Mouse (Mus musculus) heart, embryonic 11.5 days (tissue): Measurements from ENCODE around the gene Idh1. TPM values are rescaled to one million over a fixed set of nuclear protein-coding genes. Genes with fewer than 3 reads are reported as not detected.

Experiments
- ATAC-seq: fragments of 200-750 bp; cut with Nextera tagmentation; replicated peaks from 2 replicates; pipeline ENCODE4 v1.8.0; 2017; ENCODE audit warnings: moderate library complexity; ENCODE audit not compliant: insufficient number of reproducible peaks, low FRiP score, low TSS enrichment
- H3K27ac ChIP-seq: fragments of 300-500 bp; sonication (generic); 2 replicates; pipeline ENCODE4 v1.5.1; 2014; ENCODE audit warnings: mild to moderate bottlenecking, low read depth, low read length
- H3K27me3 ChIP-seq: fragments of 300-500 bp; sonication (generic); 2 replicates; pipeline ENCODE4 v1.6.1; 2014; ENCODE audit warnings: mild to moderate bottlenecking, low read length, mixed read lengths; ENCODE audit not compliant: control insufficient read depth, insufficient read depth
- H3K36me3 ChIP-seq: fragments of 300-500 bp; sonication (generic); 2 replicates; pipeline ENCODE4 v1.6.1; 2014; ENCODE audit warnings: mild to moderate bottlenecking, low read length, moderate library complexity, mixed read lengths; ENCODE audit not compliant: control insufficient read depth, insufficient read depth
- H3K4me1 ChIP-seq: fragments of 300-500 bp; sonication (generic); 2 replicates; pipeline ENCODE4 v1.6.1; 2014; ENCODE audit warnings: low read length; ENCODE audit not compliant: control insufficient read depth, insufficient read depth
- H3K4me2 ChIP-seq: fragments of 300-500 bp; sonication (generic); 2 replicates; pipeline ENCODE4 v1.6.1; 2014; ENCODE audit warnings: mild to moderate bottlenecking, moderate library complexity
- H3K4me3 ChIP-seq: fragments of 300-500 bp; sonication (generic); 2 replicates; pipeline ENCODE4 v1.5.1; 2014; ENCODE audit warnings: low read depth, low read length
- H3K9ac ChIP-seq: fragments of 300-500 bp; sonication (generic); 2 replicates; pipeline ENCODE4 v1.6.1; 2014; ENCODE audit warnings: mild to moderate bottlenecking, low read depth, low read length, moderate library complexity
- H3K9me3 ChIP-seq: fragments of 300-500 bp; sonication (generic); replicated peaks from 2 replicates; pipeline ENCODE4 v1.6.1; 2016; ENCODE audit warnings: low read length; ENCODE audit not compliant: control insufficient read depth
- WGBS: fragments of 180-500 bp; shearing (Covaris S2); extraction: QIAGEN DNeasy Blood & Tissue Kit; methylation state at CpG from one replicate; pipeline ENCODE4 v1.1.7; 2014; ENCODE audit not compliant: insufficient replicate concordance; 5-methylcytosine and 5-hydroxymethylcytosine counted together
- polyA plus RNA-seq: library from polyadenylated mRNA; unstranded; fragments of >200 nt; fragmentation: Nextera tagmentation; extraction: Ambion mirVana; gene quantifications from 2 replicates; pipeline ENCODE4 v1.2.1, GENCODE M21; 2014

Idh1 gene
- polyA plus RNA-seq, 1 experiment from 2014 or later: 81.5 TPM

- Histone ChIP-seq H3K9ac (no peak overlapping the region), H3K9me3 (peaks cover 3% of the 10 kb centered on the region; the same call in 1 of the 2 replicates), H3K4me2 (no peak overlapping the region), H3K36me3 (peaks cover 13% of the 10 kb centered on the region), H3K4me3 (no peak overlapping the region), H3K27ac (no peak overlapping the region), H3K4me1 (no peaks in the 10 kb centered on the region), H3K27me3 (no peaks in the 10 kb centered on the region)
- WGBS: 92% methylated on average over 1 of the region's 1 CpGs
- no peak for ATAC-seq
Measured at GRCm38 (mm10) chr1:65204299-65204698, 18.0 kb upstream of the Idh1 start.

DNA sequence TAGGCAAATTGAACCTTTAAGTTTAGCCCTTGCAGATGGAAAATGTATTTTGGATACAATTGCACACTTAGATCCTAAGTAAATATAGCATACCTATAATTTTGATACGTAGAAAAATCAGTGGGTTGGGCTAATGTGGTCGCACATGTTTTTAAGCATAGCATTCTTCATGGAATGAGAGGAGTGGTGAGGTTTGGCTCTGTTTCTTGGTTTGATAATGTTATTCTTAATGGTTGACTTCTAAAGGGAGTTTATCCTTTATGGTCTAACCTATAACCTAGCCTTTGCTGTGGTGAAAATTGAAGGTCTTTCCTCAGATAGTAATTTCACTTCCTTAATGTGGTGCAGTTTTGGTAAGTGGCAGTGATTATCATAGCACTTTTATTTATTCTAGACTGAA, 12.6 kb upstream of the Idh1 start:
- WGBS: 92% methylated on average over 2 of the region's 2 CpGs
- no peaks in the 10 kb centered on the region for H3K9me3 ChIP-seq
- H3K9ac ChIP-seq: no peak overlapping the region
- ATAC-seq: no peak
- H3K36me3 ChIP-seq: peaks cover 2% of the 10 kb centered on the region; the same call in 1 of the 2 replicates
- no peak overlapping the region for H3K27ac ChIP-seq
- H3K27me3 ChIP-seq: no peaks in the 10 kb centered on the region
- H3K4me1 ChIP-seq: no peaks in the 10 kb centered on the region
- H3K4me3 ChIP-seq: no peak overlapping the region
- H3K4me2 ChIP-seq: no peak overlapping the region

GRCm38 (mm10) chr1:65198425-65198824, 12.1 kb upstream of the Idh1 start:
- Histone ChIP-seq H3K4me2 (no peak overlapping the region), H3K27me3 (no peaks in the 10 kb centered on the region), H3K36me3 (peaks cover 2% of the 10 kb centered on the region; the same call in 1 of the 2 replicates), H3K4me3 (no peak overlapping the region), H3K9ac (no peak overlapping the region), H3K27ac (no peak overlapping the region), H3K9me3 (no peaks in the 10 kb centered on the region), H3K4me1 (no peaks in the 10 kb centered on the region)
- WGBS: 67% methylated on average over 2 of the region's 2 CpGs
- ATAC-seq: no peak

- no peak overlapping the region for H3K9ac ChIP-seq
- no peak overlapping the region for H3K27ac ChIP-seq
- no peak for ATAC-seq
- no peaks in the 10 kb centered on the region for H3K27me3 ChIP-seq
- no peak overlapping the region for H3K4me3 ChIP-seq
- no peaks in the 10 kb centered on the region for H3K9me3 ChIP-seq
- H3K4me1 ChIP-seq: no peaks in the 10 kb centered on the region; the same call in 1 of the 2 replicates
- peaks cover 7% of the 10 kb centered on the region for H3K36me3 ChIP-seq
- WGBS: 91% methylated on average over 2 of the region's 2 CpGs
- no peak overlapping the region for H3K4me2 ChIP-seq
Measured at GRCm38 (mm10) chr1:65193226-65193625, 6.9 kb upstream of the Idh1 start.

DNA sequence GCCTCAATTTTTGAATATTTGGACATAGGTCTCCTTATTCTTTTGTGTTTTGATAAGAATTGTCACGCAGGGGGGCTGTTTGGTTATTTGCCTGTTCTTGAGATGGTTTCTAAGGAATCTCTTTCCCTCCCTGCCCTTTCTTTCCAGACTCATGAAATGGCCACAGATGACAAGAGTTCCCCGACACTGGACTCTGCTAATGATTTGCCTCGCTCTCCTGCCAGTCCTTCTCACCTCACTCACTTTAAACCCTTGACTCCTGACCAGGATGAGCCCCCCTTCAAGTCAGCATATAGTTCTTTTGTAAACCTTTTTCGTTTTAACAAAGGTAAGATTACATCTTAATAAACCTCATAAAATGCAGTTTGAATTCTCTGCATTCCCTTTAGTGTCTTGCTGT, 3.9 kb upstream of the Idh1 start:
- no peaks in the 10 kb centered on the region for H3K9me3 ChIP-seq
- H3K36me3 ChIP-seq: peaks cover 5% of the 10 kb centered on the region
- H3K4me1 ChIP-seq: no peaks in the 10 kb centered on the region; the same call in none of the 2 replicates
- no peak overlapping the region for H3K4me3 ChIP-seq
- ATAC-seq: no peak
- no peaks in the 10 kb centered on the region for H3K27me3 ChIP-seq
- 84% methylated on average over 4 of the region's 4 CpGs for WGBS
- no peak overlapping the region for H3K27ac ChIP-seq
- no peak overlapping the region for H3K4me2 ChIP-seq
- no peak overlapping the region for H3K9ac ChIP-seq

GRCm38 (mm10) chr1:65187074-65187430, 752 bp upstream of the Idh1 start:
- peak; percentile 23; the same call in 1 of the 2 replicates for ATAC-seq
- under 1% methylated on average over 6 of the region's 6 CpGs for WGBS
- Histone ChIP-seq H3K9ac (peak overlapping the region; percentile 87), H3K27ac (peak overlapping the region; percentile 88; the same call in 1 of the 2 replicates), H3K4me1 (no peaks in the 10 kb centered on the region; the same call in none of the 2 replicates), H3K36me3 (no peaks in the 10 kb centered on the region; the same call in 1 of the 2 replicates), H3K27me3 (no peaks in the 10 kb centered on the region), H3K4me2 (peak overlapping the region; percentile 85), H3K4me3 (peak overlapping the region; percentile 89), H3K9me3 (no peaks in the 10 kb centered on the region)

DNA sequence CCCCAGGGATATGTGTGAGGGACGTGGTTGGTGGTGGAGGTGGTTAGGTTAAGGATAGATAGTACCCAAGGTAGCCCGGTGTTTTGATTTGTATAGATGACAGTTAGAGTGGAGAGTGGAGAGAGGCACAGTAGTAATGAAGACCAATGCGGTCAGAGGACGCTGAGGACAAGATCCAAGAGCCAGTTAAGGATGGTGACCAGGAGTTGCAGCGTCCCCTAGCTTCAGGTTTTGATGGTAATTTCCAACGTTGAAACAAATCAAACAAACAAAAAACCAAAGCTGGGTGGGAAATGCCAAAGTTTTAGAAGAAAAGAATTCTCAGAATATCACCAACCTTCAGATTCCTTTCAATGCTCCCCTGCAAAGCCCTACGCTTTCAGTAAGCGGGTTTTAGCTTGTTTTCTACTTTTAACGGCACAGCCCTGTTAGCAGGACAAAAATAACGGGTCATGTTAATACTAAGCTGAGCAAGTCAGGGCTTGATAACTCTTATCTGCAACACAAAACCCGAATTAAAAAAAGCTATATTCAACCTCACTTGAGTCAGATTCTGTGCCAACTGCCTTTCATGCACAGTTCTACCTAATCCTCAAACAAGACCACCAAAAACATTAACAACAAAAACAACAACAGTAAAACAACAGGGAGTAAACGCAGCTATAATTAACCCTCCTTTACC, 635 bp downstream of the Idh1 start:
- H3K27ac ChIP-seq: 0 out of 2 replicates have a peak overlapping the region, but pooled peaks have one; percentile 17
- WGBS: 29% methylated on average over 12 of the region's 12 CpGs
- peak overlapping the region; percentile 85 for H3K4me2 ChIP-seq
- H3K9me3 ChIP-seq: no peaks in the 10 kb centered on the region
- peak overlapping the region; percentile 77 for H3K9ac ChIP-seq
- peak overlapping the region; percentile 89 for H3K4me3 ChIP-seq
- H3K27me3 ChIP-seq: no peaks in the 10 kb centered on the region
- ATAC-seq: no peak
- H3K4me1 ChIP-seq: no peaks in the 10 kb centered on the region; the same call in none of the 2 replicates
- H3K36me3 ChIP-seq: no peaks in the 10 kb centered on the region

DNA sequence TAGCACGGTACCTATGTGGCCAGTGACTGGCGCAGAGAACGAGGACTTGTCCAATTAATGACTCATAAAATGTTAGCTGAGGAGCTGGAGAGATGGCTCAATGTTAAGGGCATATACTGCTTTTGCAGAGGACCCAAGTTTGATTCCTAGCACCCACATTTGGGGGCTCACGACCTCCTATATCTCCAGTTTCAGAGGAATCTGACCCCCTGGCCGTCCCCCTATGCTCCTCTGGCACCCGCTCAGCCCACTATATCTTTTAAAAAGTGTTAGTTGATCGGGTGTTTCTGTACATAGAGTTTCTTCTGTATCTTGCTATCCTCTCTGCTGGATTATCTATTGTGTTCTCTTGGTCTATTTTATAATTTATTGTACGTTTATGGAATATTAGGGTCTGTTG, 1.3 kb downstream of the Idh1 start:
- no peak overlapping the region for H3K4me3 ChIP-seq
- WGBS: 88% methylated on average over 8 of the region's 8 CpGs
- no peak overlapping the region for H3K4me2 ChIP-seq
- H3K36me3 ChIP-seq: no peaks in the 10 kb centered on the region
- no peak for ATAC-seq
- no peak overlapping the region for H3K27ac ChIP-seq
- H3K9me3 ChIP-seq: no peaks in the 10 kb centered on the region
- no peaks in the 10 kb centered on the region for H3K27me3 ChIP-seq
- H3K9ac ChIP-seq: no peak overlapping the region
- no peaks in the 10 kb centered on the region; the same call in none of the 2 replicates for H3K4me1 ChIP-seq

DNA sequence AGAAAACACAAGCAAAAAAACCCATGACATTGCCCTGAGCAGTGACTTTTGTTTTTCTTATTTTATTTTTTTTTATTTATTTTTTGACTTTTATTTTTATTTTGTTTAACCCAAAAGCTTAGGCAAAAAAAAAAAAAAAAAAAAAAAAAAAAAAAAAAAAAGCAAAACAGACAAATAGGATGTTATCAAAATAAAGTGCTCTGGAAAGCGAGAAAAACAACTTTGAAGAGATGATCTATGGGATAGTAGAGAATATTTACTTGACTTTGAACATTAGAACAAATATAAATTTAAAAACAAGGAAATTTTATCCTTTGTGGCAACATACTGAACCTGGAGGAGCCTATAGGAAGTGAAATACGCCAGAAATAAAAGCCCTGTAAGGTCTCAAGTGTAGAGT, 2.3 kb downstream of the Idh1 start:
- Histone ChIP-seq H3K4me2 (no peak overlapping the region), H3K9ac (no peak overlapping the region), H3K27me3 (no peaks in the 10 kb centered on the region), H3K9me3 (no peaks in the 10 kb centered on the region), H3K4me3 (no peak overlapping the region), H3K36me3 (no peaks in the 10 kb centered on the region), H3K27ac (no peak overlapping the region), H3K4me1 (no peaks in the 10 kb centered on the region; the same call in none of the 2 replicates)
- 74% methylated on average over 2 of the region's 2 CpGs for WGBS
- ATAC-seq: no peak
